Mouse (Mus musculus) ES-Bruce4 (cell line): Measurements from ENCODE around the gene Ppp2r5c.
A peak's percentile ranks its signal among the peaks of the same experiment; 100 is the strongest.

Experiments
- CTCF ChIP-seq: IDR thresholded peaks from one replicate; pipeline ENCODE4 v1.8.1; 2011; ENCODE audit warnings: low read depth, low read length
- EP300 ChIP-seq: IDR thresholded peaks from 2 replicates; pipeline ENCODE4 v1.6.1; 2011; ENCODE audit warnings: low read depth, low read length; ENCODE audit not compliant: insufficient read depth
- POLR2A ChIP-seq: IDR thresholded peaks from one replicate; pipeline ENCODE4 v1.8.1; 2011; ENCODE audit warnings: low read length; ENCODE audit not compliant: insufficient read depth

DNA sequence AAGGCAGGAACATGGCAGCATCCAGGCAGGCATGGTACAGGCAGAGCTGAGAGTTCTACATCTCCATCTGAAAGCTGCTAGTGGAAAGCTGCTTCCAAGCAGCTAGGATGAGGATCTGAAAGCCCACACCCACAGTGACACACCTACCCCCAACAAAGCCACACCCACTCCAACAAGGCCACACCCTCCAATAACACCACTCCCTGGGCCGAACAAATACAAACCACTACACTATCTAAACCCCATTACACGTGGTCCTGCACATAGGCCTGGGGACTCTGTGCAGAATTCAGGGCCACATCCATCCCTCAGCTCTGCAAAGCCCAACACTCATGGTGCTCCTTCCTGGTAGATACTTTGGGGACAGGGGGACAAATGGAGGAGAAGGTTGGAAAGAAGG is 27.0 kb upstream of the Ppp2r5c start:
- TF ChIP-seq EP300 (0 out of 2 replicates have a peak, but pooled peaks have one; percentile 8), POLR2A (no peak), CTCF (no peak)
